Mouse (Mus musculus) MEL (cell line): ENCODE measurements around the gene Ext2. TPM values are rescaled to one million over a fixed set of nuclear protein-coding genes. Genes with fewer than 3 reads are reported as not detected.

Experiments
- DNase-seq: peaks from one replicate; pipeline ENCODE4 v3.0.0; 2011; ENCODE audit warnings: low read depth, low spot score
- H3K27ac ChIP-seq: 2 replicates; pipeline ENCODE4 v1.5.1; 2012; ENCODE audit warnings: low read depth, mild to moderate bottlenecking, control low read depth, low read length, moderate library complexity; ENCODE audit not compliant: control insufficient read depth
- H3K27me3 ChIP-seq, 2 experiments: fragments of 150-350 bp in 1 of 2; sonication (generic) in 1 of 2; 2 replicates each; pipeline ENCODE4 v1.6.1; 2012; ENCODE audit warnings: low read length in 2 of 2, mild to moderate bottlenecking in 2 of 2, improper control_type of control experiment in 1 of 2, moderate library complexity in 1 of 2; ENCODE audit not compliant: insufficient read depth in 2 of 2, control insufficient read depth in 1 of 2
- H3K36me3 ChIP-seq, 2 experiments: 2 replicates each; pipeline ENCODE4 v1.6.1; 2012 to 2014; ENCODE audit warnings: low read length in 2 of 2, improper control_type of control experiment in 1 of 2, inconsistent platforms in 1 of 2, mild to moderate bottlenecking in 1 of 2; ENCODE audit not compliant: insufficient read depth in 2 of 2, control insufficient read depth in 1 of 2
- H3K4me1 ChIP-seq, 2 experiments: fragments of 150-350 bp in 1 of 2; sonication (generic) in 1 of 2; 2 replicates each; pipeline ENCODE4 v1.6.1; 2012; ENCODE audit warnings: low read length in 2 of 2, improper control_type of control experiment in 1 of 2, mild to moderate bottlenecking in 1 of 2; ENCODE audit not compliant: insufficient read depth in 2 of 2, control insufficient read depth in 1 of 2
- H3K4me3 ChIP-seq, 2 experiments: fragments of 150-350 bp in 1 of 2; sonication (generic) in 1 of 2; 2 replicates each; pipeline ENCODE4 v1.5.1; 2012; ENCODE audit warnings: low read depth in 2 of 2, low read length in 2 of 2, mild to moderate bottlenecking in 2 of 2, moderate library complexity in 2 of 2, control low read depth in 1 of 2, improper control_type of control experiment in 1 of 2; ENCODE audit not compliant: control insufficient read depth in 1 of 2, insufficient read depth in 1 of 2
- H3K79me2 ChIP-seq: 2 replicates; pipeline ENCODE4 v1.6.1; 2012; ENCODE audit warnings: mild to moderate bottlenecking, low read length, moderate library complexity; ENCODE audit not compliant: control insufficient read depth, poor library complexity, insufficient read depth
- H3K9ac ChIP-seq: 2 replicates; pipeline ENCODE4 v1.6.1; 2012; ENCODE audit warnings: low read depth, mild to moderate bottlenecking, control low read depth, low read length, moderate library complexity; ENCODE audit not compliant: control insufficient read depth, poor library complexity, severe bottlenecking
- H3K9me3 ChIP-seq: fragments of 150-350 bp; sonication (generic); replicated peaks from 2 replicates; pipeline ENCODE4 v1.6.1; 2012; ENCODE audit warnings: mild to moderate bottlenecking, low read length, improper control_type of control experiment, moderate library complexity; ENCODE audit not compliant: insufficient read depth
- BHLHE40 ChIP-seq: IDR thresholded peaks from 2 replicates; pipeline ENCODE4 v1.6.1; 2012; ENCODE audit warnings: low read depth, mild to moderate bottlenecking, inconsistent platforms, low read length, improper control_type of control experiment, borderline replicate concordance
- CHD1 ChIP-seq: IDR thresholded peaks from 2 replicates; pipeline ENCODE4 v1.6.1; 2012; ENCODE audit warnings: low read depth, mild to moderate bottlenecking, inconsistent platforms, low read length, improper control_type of control experiment
- CHD2 ChIP-seq: IDR thresholded peaks from 2 replicates; pipeline ENCODE4 v1.6.1; 2011; ENCODE audit warnings: low read length, improper control_type of control experiment
- CTCF ChIP-seq, 3 experiments: IDR thresholded peaks in 2 of 3; conservative IDR thresholded peaks in 1 of 3; 2 replicates each; pipeline ENCODE4 v1.5.1; 2011 to 2012; ENCODE audit warnings: low read length in 3 of 3, low read depth in 2 of 3, mild to moderate bottlenecking in 2 of 3, improper control_type of control experiment in 1 of 3, inconsistent platforms in 1 of 3, mixed read lengths in 1 of 3, moderate library complexity in 1 of 3; ENCODE audit not compliant: control insufficient read depth in 1 of 3, insufficient read depth in 1 of 3, poor library complexity in 1 of 3, severe bottlenecking in 1 of 3
- E2F4 ChIP-seq: IDR thresholded peaks from 2 replicates; pipeline ENCODE4 v1.6.1; 2011; ENCODE audit warnings: low read depth, low read length, improper control_type of control experiment, borderline replicate concordance
- ELF1 ChIP-seq: IDR thresholded peaks from 2 replicates; pipeline ENCODE4 v1.6.1; 2014; ENCODE audit warnings: low read depth, mild to moderate bottlenecking, inconsistent platforms, low read length, improper control_type of control experiment, moderate library complexity
- GABPA ChIP-seq: IDR thresholded peaks from 2 replicates; pipeline ENCODE4 v1.6.1; 2012; ENCODE audit warnings: low read depth, mild to moderate bottlenecking, inconsistent platforms, low read length, improper control_type of control experiment, moderate library complexity
- HCFC1 ChIP-seq: IDR thresholded peaks from 2 replicates; pipeline ENCODE4 v1.6.1; 2012; ENCODE audit warnings: low read depth, mild to moderate bottlenecking, inconsistent platforms, low read length, improper control_type of control experiment, moderate library complexity
- JUND ChIP-seq: IDR thresholded peaks from 2 replicates; pipeline ENCODE4 v1.6.1; 2011; ENCODE audit warnings: low read depth, mild to moderate bottlenecking, improper control_type of control experiment, low read length
- MAZ ChIP-seq: IDR thresholded peaks from 2 replicates; pipeline ENCODE4 v1.6.1; 2012; ENCODE audit warnings: low read depth, mild to moderate bottlenecking, inconsistent platforms, low read length, improper control_type of control experiment
- MEF2A ChIP-seq: IDR thresholded peaks from 2 replicates; pipeline ENCODE4 v1.6.1; 2014; ENCODE audit warnings: low read depth, mild to moderate bottlenecking, inconsistent platforms, low read length, improper control_type of control experiment; ENCODE audit not compliant: poor library complexity, insufficient replicate concordance, severe bottlenecking; ENCODE audit errors: extremely low read depth
- MXI1 ChIP-seq: IDR thresholded peaks from 2 replicates; pipeline ENCODE4 v1.6.1; 2011; ENCODE audit warnings: mild to moderate bottlenecking, low read depth, low read length, improper control_type of control experiment
- MYB ChIP-seq: IDR thresholded peaks from 2 replicates; pipeline ENCODE4 v1.6.1; 2011; ENCODE audit warnings: mild to moderate bottlenecking, low read depth, low read length, improper control_type of control experiment
- POLR2A ChIP-seq, 2 experiments: IDR thresholded peaks; 2 replicates each; pipeline ENCODE4 v1.6.1; 2011 to 2012; ENCODE audit warnings: low read length in 2 of 2, mild to moderate bottlenecking in 2 of 2, control low read depth in 1 of 2, improper control_type of control experiment in 1 of 2, low read depth in 1 of 2, moderate library complexity in 1 of 2; ENCODE audit not compliant: control insufficient read depth in 1 of 2, insufficient read depth in 1 of 2, poor library complexity in 1 of 2
- POLR2AphosphoS2 ChIP-seq: IDR thresholded peaks from 2 replicates; pipeline ENCODE4 v1.6.1; 2011; ENCODE audit warnings: low read length, improper control_type of control experiment
- RAD21 ChIP-seq: IDR thresholded peaks from 2 replicates; pipeline ENCODE4 v1.6.1; 2011; ENCODE audit warnings: mild to moderate bottlenecking, low read depth, low read length, improper control_type of control experiment
- SIN3A ChIP-seq: IDR thresholded peaks from 2 replicates; pipeline ENCODE4 v1.6.1; 2012; ENCODE audit warnings: low read length, improper control_type of control experiment, inconsistent platforms
- SMC3 ChIP-seq: IDR thresholded peaks from 2 replicates; pipeline ENCODE4 v1.6.1; 2011; ENCODE audit warnings: low read depth, low read length, improper control_type of control experiment
- TAL1 ChIP-seq: IDR thresholded peaks from 2 replicates; pipeline ENCODE4 v1.6.1; 2012; ENCODE audit warnings: mild to moderate bottlenecking, inconsistent platforms, low read length, moderate library complexity, mixed read lengths
- TBP ChIP-seq: IDR thresholded peaks from 2 replicates; pipeline ENCODE4 v1.8.0; 2011; ENCODE audit warnings: low read depth, low read length, improper control_type of control experiment
- UBTF ChIP-seq: IDR thresholded peaks from 2 replicates; pipeline ENCODE4 v1.6.1; 2012; ENCODE audit warnings: low read depth, mild to moderate bottlenecking, inconsistent platforms, low read length, improper control_type of control experiment, moderate library complexity, borderline replicate concordance; ENCODE audit not compliant: insufficient read depth
- USF1 ChIP-seq: IDR thresholded peaks from 2 replicates; pipeline ENCODE4 v1.6.1; 2014; ENCODE audit warnings: low read depth, mild to moderate bottlenecking, inconsistent platforms, low read length, improper control_type of control experiment, moderate library complexity
- USF2 ChIP-seq, 2 experiments: IDR thresholded peaks; 2 replicates each; pipeline ENCODE4 v1.6.1; 2011 to 2012; ENCODE audit warnings: improper control_type of control experiment in 2 of 2, low read length in 2 of 2, borderline replicate concordance in 1 of 2, inconsistent platforms in 1 of 2, low read depth in 1 of 2, mild to moderate bottlenecking in 1 of 2; ENCODE audit not compliant: insufficient read depth in 1 of 2
- ZC3H11A ChIP-seq: IDR thresholded peaks from 2 replicates; pipeline ENCODE4 v1.6.1; 2012; ENCODE audit warnings: low read depth, mild to moderate bottlenecking, inconsistent platforms, low read length, improper control_type of control experiment
- polyA plus RNA-seq, 2 experiments: library from polyadenylated mRNA; stranded (reverse) in 1 of 2; unstranded in 1 of 2; fragments of >175 nt in 1 of 2; fragments of >200 nt in 1 of 2; gene quantifications; 2 replicates each; pipeline versions ENCODE4 v1.2.1 to v1.2.4; 2012; ENCODE audit warnings: low replicate concordance in 2 of 2, low read depth in 1 of 2; ENCODE audit not compliant: insufficient read length in 2 of 2, insufficient read depth in 1 of 2, missing spikeins in 1 of 2
- total RNA-seq: library from RNA; depleted of rRNA; stranded (reverse); fragments of 300-350 nt; gene quantifications from 2 replicates; pipeline ENCODE4 v1.2.3, GENCODE M21; 2012

Ext2 gene
- total and polyA plus RNA-seq, 3 experiments: 33.7 to 66.8 TPM; not detected in 1

- H3K4me1 ChIP-seq: no peaks in the 10 kb centered on the region
- no peaks in the 10 kb centered on the region for H3K79me2 ChIP-seq
- no peak overlapping the region for H3K9ac ChIP-seq
- peak; percentile 53 for TF ChIP-seq SMC3
- no peak for TF ChIP-seq TAL1
- TF ChIP-seq ZC3H11A: peak; percentile 24; the same call in 1 of the 2 replicates
- peak; percentile 71 for TF ChIP-seq RAD21
- no peak for TF ChIP-seq CHD1
- no peak for TF ChIP-seq MXI1
- no peak for TF ChIP-seq MEF2A
- TF ChIP-seq POLR2AphosphoS2: no peak
- peak; percentile 55 to 73 (median 56) for TF ChIP-seq CTCF (IDR thresholded peaks at IDR 0.05 in 2 of 3, conservative IDR thresholded peaks at IDR 0.05 in 1 of 3; ENCODE audit: control insufficient read depth in 1 of 3, insufficient read depth in 1 of 3, low read depth in 2 of 3, low read length in 3 of 3, poor library complexity in 1 of 3, severe bottlenecking in 1 of 3)
- no peak for TF ChIP-seq BHLHE40
- TF ChIP-seq JUND: no peak
- no peak for TF ChIP-seq ELF1
- TF ChIP-seq POLR2A (IDR thresholded peaks at IDR 0.05; ENCODE audit: control insufficient read depth in 1 of 2, insufficient read depth in 1 of 2, low read depth in 1 of 2, low read length in 2 of 2, poor library complexity in 1 of 2): no peak
- no peak for TF ChIP-seq USF2 (IDR thresholded peaks at IDR 0.05; ENCODE audit: borderline replicate concordance in 1 of 2, insufficient read depth in 1 of 2, low read depth in 1 of 2, low read length in 2 of 2)
- TF ChIP-seq MYB: no peak
- no peak for TF ChIP-seq MAZ
- TF ChIP-seq SIN3A: no peak
- no peak for TF ChIP-seq TBP
- TF ChIP-seq HCFC1: no peak
- no peak for TF ChIP-seq CHD2
- TF ChIP-seq USF1: no peak
- no peak for TF ChIP-seq UBTF
- TF ChIP-seq E2F4: no peak
- no peak for TF ChIP-seq GABPA
- H3K4me3 ChIP-seq: no peak overlapping the region
- no peak overlapping the region for H3K27ac ChIP-seq
- H3K9me3 ChIP-seq: no peaks in the 10 kb centered on the region
- no peaks in the 10 kb centered on the region for H3K36me3 ChIP-seq
- DNase-seq: peak; percentile 57
- H3K27me3 ChIP-seq: peaks cover 15 to 24% of the 10 kb centered on the region in 2 experiments
Measured at GRCm38 (mm10) chr2:93870842-93871241, 48.5 kb upstream of the Ext2 start.
